Mouse (Mus musculus) small intestine, adult 2 months (tissue): ENCODE results near the gene Ermp1. TPM values are rescaled to one million over a fixed set of nuclear protein-coding genes. Genes with fewer than 3 reads are reported as not detected.
A peak's percentile ranks its signal among the peaks of the same experiment; 100 is the strongest.

Experiments
- H3K27ac ChIP-seq: fragments of 200-500 bp; 2 replicates; pipeline ENCODE4 v1.5.1; 2012; ENCODE audit warnings: low read depth, low read length, control low read depth, inconsistent platforms; ENCODE audit not compliant: insufficient read depth
- H3K27me3 ChIP-seq: fragments of 200-500 bp; 2 replicates; pipeline ENCODE4 v1.6.1; 2012; ENCODE audit warnings: mild to moderate bottlenecking, moderate library complexity, low read length, inconsistent platforms; ENCODE audit not compliant: control insufficient read depth, insufficient read depth
- H3K36me3 ChIP-seq: fragments of 200-500 bp; 2 replicates; pipeline ENCODE4 v1.6.1; 2012; ENCODE audit warnings: mild to moderate bottlenecking, low read length, control low read depth, inconsistent platforms; ENCODE audit not compliant: control insufficient read depth, insufficient read depth
- H3K4me1 ChIP-seq: fragments of 200-500 bp; 2 replicates; pipeline ENCODE4 v1.6.1; 2012; ENCODE audit warnings: low read length, inconsistent platforms, mixed read lengths; ENCODE audit not compliant: control insufficient read depth, insufficient read depth, insufficient read length
- H3K4me3 ChIP-seq: fragments of 200-500 bp; 2 replicates; pipeline ENCODE4 v1.5.1; 2012; ENCODE audit warnings: low read depth, mild to moderate bottlenecking, control low read depth, inconsistent platforms, low read length, moderate library complexity
- CTCF ChIP-seq: fragments of 200-500 bp; IDR thresholded peaks from 2 replicates; pipeline ENCODE4 v1.5.1; 2012; ENCODE audit warnings: low read depth, mild to moderate bottlenecking, control low read depth, inconsistent platforms, low read length, moderate library complexity, mixed read lengths; ENCODE audit not compliant: insufficient replicate concordance, insufficient read length; ENCODE audit errors: extremely low read depth
- POLR2A ChIP-seq: fragments of 200-500 bp; IDR thresholded peaks from 2 replicates; pipeline ENCODE4 v1.6.1; 2012; ENCODE audit warnings: low read depth, mild to moderate bottlenecking, control low read depth, inconsistent platforms, low read length, moderate library complexity
- WGBS: fragments of 180-500 bp; shearing (Covaris S2); methylation state at CpG from one replicate; pipeline ENCODE4 v1.1.7; 2018; 5-methylcytosine and 5-hydroxymethylcytosine counted together
- polyA plus RNA-seq: library from polyadenylated mRNA; depleted of rRNA; stranded (reverse); fragments of >200 nt; gene quantifications from 2 replicates; pipeline ENCODE4 v1.2.3, GENCODE M21; 2012

The Ermp1 gene
- polyA plus RNA-seq, 1 experiment = 9.4 TPM

- H3K4me3 ChIP-seq = no peak overlapping the region
- H3K36me3 ChIP-seq = no peaks in the 10 kb centered on the region
- 87% methylated on average over 2 of the region's 2 CpGs for WGBS
- TF ChIP-seq CTCF (no peak), POLR2A (no peak)
- no peaks in the 10 kb centered on the region for H3K27me3 ChIP-seq
- peaks cover 14% of the 10 kb centered on the region for H3K4me1 ChIP-seq
- no peak overlapping the region for H3K27ac ChIP-seq
Measured at GRCm38 (mm10) chr19:29671160-29671559, 22.9 kb upstream of the Ermp1 start.

- no peak overlapping the region for H3K4me3 ChIP-seq
- peaks cover 19% of the 10 kb centered on the region for H3K4me1 ChIP-seq
- WGBS = 91% methylated on average over 6 of the region's 6 CpGs
- no peak for TF ChIP-seq CTCF
- no peak for TF ChIP-seq POLR2A
- no peaks in the 10 kb centered on the region for H3K36me3 ChIP-seq
- no peak overlapping the region for H3K27ac ChIP-seq
- no peaks in the 10 kb centered on the region for H3K27me3 ChIP-seq
Measured at GRCm38 (mm10) chr19:29670247-29670646, 22.0 kb upstream of the Ermp1 start.

- WGBS = 76% methylated on average over 7 of the region's 7 CpGs
- Histone ChIP-seq H3K27me3 (no peaks in the 10 kb centered on the region), H3K27ac (no peak overlapping the region), H3K36me3 (no peaks in the 10 kb centered on the region), H3K4me3 (no peak overlapping the region), H3K4me1 (peaks cover 13% of the 10 kb centered on the region; the same call in 1 of the 2 replicates)
- TF ChIP-seq CTCF = no peak
- TF ChIP-seq POLR2A = no peak
Measured at GRCm38 (mm10) chr19:29668135-29668534, 19.9 kb upstream of the Ermp1 start.

- TF ChIP-seq CTCF (no peak), POLR2A (no peak)
- H3K27me3 ChIP-seq = no peaks in the 10 kb centered on the region
- no peak overlapping the region for H3K4me3 ChIP-seq
- H3K36me3 ChIP-seq = no peaks in the 10 kb centered on the region
- peaks cover 13% of the 10 kb centered on the region; the same call in 1 of the 2 replicates for H3K4me1 ChIP-seq
- 47% methylated on average over 5 of the region's 5 CpGs for WGBS
- H3K27ac ChIP-seq = no peak overlapping the region
Measured at GRCm38 (mm10) chr19:29666965-29667594, 18.9 kb upstream of the Ermp1 start.

- TF ChIP-seq POLR2A = no peak
- TF ChIP-seq CTCF = no peak
- no peaks in the 10 kb centered on the region for H3K36me3 ChIP-seq
- H3K27me3 ChIP-seq = no peaks in the 10 kb centered on the region
- peaks cover 21% of the 10 kb centered on the region; the same call in 1 of the 2 replicates for H3K4me1 ChIP-seq
- WGBS = 33% methylated on average over 4 of the region's 4 CpGs
- no peak overlapping the region for H3K4me3 ChIP-seq
- peak overlapping the region; percentile 65; the same call in 1 of the 2 replicates for H3K27ac ChIP-seq
Measured at GRCm38 (mm10) chr19:29666164-29666563, 17.9 kb upstream of the Ermp1 start.

- no peak overlapping the region for H3K27ac ChIP-seq
- no peaks in the 10 kb centered on the region for H3K36me3 ChIP-seq
- peaks cover 22% of the 10 kb centered on the region; the same call in 1 of the 2 replicates for H3K4me1 ChIP-seq
- no peak overlapping the region for H3K4me3 ChIP-seq
- no peak for TF ChIP-seq CTCF
- WGBS = 85% methylated on average over 5 of the region's 5 CpGs
- no peaks in the 10 kb centered on the region for H3K27me3 ChIP-seq
Measured at GRCm38 (mm10) chr19:29664934-29665333, 16.7 kb upstream of the Ermp1 start.

GRCm38 (mm10) chr19:29663780-29664179 is 15.6 kb upstream of the Ermp1 start:
- Histone ChIP-seq H3K4me1 (peaks cover 21% of the 10 kb centered on the region; the same call in 1 of the 2 replicates), H3K27ac (no peak overlapping the region), H3K27me3 (no peaks in the 10 kb centered on the region), H3K4me3 (no peak overlapping the region), H3K36me3 (no peaks in the 10 kb centered on the region)
- 66% methylated on average over 8 of the region's 8 CpGs for WGBS
- TF ChIP-seq CTCF = no peak
